Mouse (Mus musculus): ENCODE measurements around the gene Gm3542. TPM values are rescaled to one million over a fixed set of nuclear protein-coding genes. Genes with fewer than 3 reads are reported as not detected.

Gm3542 gene
- not detected for total RNA-seq (2023)

DNA sequence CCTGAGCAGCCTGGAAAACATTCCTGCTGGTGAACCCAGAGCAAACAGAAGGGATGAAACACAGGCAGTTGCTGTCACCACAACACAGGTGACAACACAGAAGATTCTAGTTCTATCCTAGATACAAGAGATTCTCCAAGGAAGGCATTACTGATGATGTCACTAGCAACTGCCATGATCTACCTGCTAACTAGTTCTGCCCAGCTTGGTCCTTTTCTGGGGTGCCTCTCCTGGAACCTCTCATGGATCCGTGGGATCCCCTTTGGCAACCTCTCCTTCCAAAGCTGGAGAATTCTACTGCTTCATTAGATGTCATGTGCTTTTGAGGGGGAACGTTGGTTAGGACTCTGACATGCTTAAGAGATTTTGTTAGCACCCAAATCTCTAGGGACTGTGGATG is at the start of gene Gm3542:
TSS of gene Gm3542 (minus strand) at position 101 of the 400 bp plus-strand sequence.

Other genes with a start within 250 kb of the Gm3542 start
- not detected for gene Gm8279, start 203.4 kb downstream of the Gm3542 start, total RNA-seq (2023)
- gene Gm3317, start 170.4 kb downstream of the Gm3542 start, total RNA-seq (2023), result not detected
- not detected for gene Gm8271, start 149.1 kb downstream of the Gm3542 start, total RNA-seq (2023)
- gene Gm3526, start 74.3 kb downstream of the Gm3542 start, total RNA-seq (2023), result not detected
- not detected for gene Gm3500, start 54.1 kb upstream of the Gm3542 start, total RNA-seq (2023)
- gene Gm3194, start 120.5 kb upstream of the Gm3542 start, total RNA-seq (2023), result not detected
- not detected for gene Gm8246, start 142.9 kb upstream of the Gm3542 start, total RNA-seq (2023)
- not detected for gene Gm3187, start 149.3 kb upstream of the Gm3542 start, total RNA-seq (2023)
- gene Gm3488, start 166.7 kb upstream of the Gm3542 start, total RNA-seq (2023), result not detected
- not detected for gene Gm3532, start 203.6 kb upstream of the Gm3542 start, total RNA-seq (2023)

All from CD4-positive naive resting alpha-beta T cell, adult 57 days (primary cell).